Mouse (Mus musculus): ENCODE measurements around the gene Zfp990.
A peak's percentile ranks its signal among the peaks of the same experiment; 100 is the strongest.
"Not testable (repeated sequence)": the region's sequence is repeated elsewhere in the genome, so short reads cannot be mapped to it uniquely, and the experiment has no call there.

The Zfp990 gene

DNA sequence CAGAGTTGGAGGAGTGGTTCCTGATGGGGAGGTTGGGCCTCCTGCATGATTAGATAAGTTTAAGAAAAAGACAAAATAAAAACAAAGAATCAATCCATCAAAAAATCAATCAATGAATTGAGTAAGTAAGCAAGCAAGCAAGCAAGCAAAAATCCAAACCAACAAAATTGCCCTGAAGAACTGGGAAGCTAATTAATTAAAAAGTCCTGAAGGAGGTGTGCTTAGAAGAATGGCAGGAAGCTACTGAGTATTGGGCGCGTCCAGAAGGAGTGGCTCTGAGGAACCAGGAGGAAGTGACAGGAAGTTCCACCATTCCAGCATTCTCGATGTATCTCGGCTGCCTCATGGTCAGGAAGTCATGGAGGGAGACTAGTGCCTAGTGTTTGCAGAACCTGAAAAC is at the start of gene Zfp990:
TSS of gene Zfp990 (plus strand) at position 301 of the 400 bp plus-strand sequence.
- not testable (repeated sequence) for DNase-seq (ENCODE audit: low spot score)

DNA sequence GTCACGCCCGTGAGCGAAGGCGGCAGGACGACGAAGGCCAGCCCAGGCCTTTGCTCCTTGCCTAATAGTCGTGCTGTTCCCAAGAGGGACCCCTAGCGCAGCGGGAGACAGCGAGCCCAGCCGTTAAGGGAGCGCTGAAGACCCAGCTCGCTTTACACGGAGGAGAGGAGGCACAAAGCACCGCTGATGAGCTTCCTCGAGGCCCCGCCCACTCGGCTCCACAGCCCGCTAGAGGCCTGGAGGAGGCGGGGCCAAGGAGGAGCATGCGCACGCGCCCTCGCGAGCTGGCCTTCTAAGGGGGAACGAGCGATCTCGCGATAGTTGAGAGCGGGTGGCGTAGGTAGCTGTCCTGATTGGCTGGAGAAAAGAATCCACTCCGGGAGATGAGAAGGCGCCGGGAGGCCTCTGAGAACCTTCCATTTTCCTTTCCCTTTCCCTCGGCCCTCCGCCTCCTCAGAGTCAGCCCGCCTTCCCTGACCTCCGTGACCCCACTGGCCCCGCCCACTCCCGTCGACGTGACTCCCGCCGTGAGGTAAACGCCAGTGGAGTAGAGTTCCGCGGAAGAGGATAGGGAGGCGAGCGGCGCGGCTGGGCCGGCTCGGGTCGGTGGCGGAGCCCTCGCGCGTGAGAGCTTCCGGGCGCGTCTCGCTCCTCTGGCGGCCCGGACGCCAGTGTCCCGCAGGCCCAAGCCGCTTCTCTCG is 46.9 kb upstream of the Zfp990 start:
- peak; percentile 74 for DNase-seq (ENCODE audit: low spot score)

DNA sequence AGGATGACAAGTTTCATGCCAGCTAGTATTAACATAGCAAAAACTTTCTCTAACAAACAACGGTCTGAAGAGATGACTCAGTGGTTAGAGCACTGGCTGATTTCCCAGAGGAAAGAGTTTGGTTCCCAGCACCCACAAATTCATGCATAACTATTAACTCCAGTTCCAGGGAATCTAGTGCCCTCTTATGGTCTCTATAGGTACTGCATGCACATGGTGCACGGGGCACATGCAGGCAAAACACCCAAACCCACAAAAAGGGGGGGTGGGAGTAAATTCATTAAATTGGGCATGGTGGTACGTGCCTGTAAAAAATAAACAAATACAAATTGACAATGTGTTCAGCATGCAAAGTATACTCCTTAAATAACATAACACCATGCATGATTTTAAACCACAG is 32.4 kb upstream of the Zfp990 start:
- DNase-seq (ENCODE audit: low spot score): no peak

DNA sequence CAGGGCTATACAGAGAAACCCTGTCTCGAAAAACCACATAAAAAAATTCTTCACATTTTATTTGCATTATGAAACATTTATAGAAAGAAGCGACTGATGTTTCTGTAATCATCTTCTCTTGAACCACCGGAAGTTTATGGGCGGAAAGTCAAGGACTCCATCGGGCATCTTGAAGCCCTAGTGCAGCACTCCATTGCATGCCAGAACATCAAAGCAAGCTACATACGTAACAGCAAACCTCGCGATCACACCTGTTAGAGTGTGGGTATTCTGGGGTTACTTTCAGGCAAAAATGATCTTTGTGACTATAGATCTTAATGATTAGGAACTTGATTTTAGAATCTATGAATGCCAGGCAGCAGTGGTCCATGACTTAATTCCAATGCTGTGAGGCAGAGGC is 29.9 kb upstream of the Zfp990 start:
- not testable (repeated sequence) for DNase-seq (ENCODE audit: low spot score)

DNA sequence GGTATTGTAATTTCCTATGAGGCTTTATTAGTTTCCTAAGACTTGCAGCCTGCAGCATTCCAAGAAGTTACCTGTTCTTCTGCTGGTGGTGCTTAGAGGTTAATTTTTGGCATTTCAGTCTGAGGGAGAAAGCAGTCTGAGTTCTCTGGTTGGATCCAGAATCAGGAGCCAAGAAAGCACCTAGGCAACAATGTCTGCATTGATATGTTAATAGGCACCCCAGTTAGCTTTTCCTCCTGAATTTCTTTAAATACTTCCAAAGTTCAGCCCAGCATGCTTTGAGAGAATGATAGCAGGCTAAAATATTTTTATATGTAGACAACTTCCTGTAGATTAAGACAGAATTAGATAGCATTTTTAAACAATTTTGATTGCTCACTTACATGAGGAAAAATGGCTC is 21.2 kb upstream of the Zfp990 start:
- DNase-seq (ENCODE audit: low spot score): no peak

DNA sequence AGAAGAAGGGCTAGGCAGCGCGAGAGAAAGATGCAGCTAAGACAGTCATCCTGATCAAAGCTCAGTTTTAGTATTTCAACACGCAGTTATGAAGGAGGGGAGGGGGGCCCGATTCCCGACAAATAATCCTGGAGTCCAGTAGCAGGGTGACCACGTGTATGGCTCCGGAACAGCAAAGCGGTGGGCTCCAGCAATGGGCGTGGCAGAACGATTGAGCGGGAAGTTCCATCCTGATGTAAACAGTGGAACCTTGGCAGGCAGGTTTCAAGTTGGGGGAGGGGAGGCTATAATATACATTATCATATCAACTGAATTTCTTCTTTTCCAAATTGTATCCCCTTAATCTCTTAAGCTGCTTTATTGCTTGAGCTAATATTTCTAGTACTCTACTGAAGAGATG is 18.4 kb upstream of the Zfp990 start:
- DNase-seq (ENCODE audit: low spot score): no peak

DNA sequence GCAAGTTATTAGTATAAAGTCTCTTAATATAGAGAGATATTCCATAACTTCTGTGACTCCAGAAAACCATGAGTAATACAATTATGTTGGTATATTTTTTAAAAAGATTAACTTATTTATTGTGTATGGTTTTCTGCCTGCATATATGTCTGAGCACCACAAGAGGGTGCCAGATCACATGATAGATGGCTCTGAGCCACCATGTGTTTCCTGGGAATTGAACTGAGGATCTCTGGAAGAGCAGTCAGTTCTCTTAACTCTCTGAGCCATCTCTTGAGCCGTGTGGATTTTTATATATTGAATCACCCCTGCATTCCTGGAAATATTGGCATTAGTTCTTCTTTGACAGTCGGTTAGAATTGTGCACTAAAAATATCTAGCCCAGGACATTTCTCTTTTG is 17.2 kb upstream of the Zfp990 start:
- DNase-seq (ENCODE audit: low spot score): not testable (repeated sequence)

DNA sequence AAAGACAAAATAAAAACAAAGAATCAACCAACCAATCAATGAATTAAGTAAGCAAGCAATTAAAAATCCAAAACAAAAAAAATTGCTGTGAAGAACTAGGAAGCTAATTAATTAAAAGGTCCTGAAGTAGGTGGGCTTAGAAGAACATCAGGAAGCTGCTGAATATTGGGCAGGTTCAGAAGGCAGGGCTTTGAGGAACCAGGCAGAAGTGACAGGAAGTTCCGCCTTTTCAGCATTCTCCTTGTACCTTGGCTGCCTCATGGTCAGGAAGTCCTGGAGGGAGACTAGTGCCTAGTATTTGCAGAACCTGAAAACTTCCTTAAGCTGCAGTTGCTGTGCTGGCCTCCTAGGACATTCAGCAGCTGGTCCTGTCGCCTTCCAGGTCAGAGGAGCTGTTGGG is 4.1 kb downstream of the Zfp990 start:
- not testable (repeated sequence) for DNase-seq (ENCODE audit: low spot score)

GRCm38 (mm10) chr4:145515776-145516565 is 5.4 kb downstream of the Zfp990 start:
- not testable (repeated sequence) for DNase-seq (ENCODE audit: low spot score)

DNA sequence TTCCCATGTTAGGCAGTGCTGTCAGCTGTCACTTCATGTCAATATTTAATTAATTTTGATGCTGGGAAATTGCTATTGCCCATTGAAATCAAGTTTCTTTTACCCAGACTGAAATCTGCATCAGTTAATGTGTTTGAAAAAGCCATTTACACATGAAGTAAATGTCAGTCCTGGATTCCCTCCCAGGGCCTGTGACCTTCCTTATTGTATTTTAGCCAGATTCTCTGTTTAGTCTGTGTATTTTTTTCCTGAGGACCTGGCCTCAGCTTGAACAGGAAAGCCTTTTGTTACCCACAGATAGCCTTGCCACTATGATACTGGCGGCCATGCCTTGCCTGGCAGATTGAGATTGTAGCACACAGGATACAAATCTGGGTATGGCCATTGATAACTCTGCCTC is 6.8 kb downstream of the Zfp990 start:
- DNase-seq (ENCODE audit: low spot score): not testable (repeated sequence)

- DNase-seq (ENCODE audit: low spot score): not testable (repeated sequence)
Observed at GRCm38 (mm10) chr4:145543861-145544260, 33.3 kb downstream of the Zfp990 start.

- DNase-seq (ENCODE audit: low spot score): not testable (repeated sequence)
Observed at GRCm38 (mm10) chr4:145545106-145545505, 34.5 kb downstream of the Zfp990 start.

DNA sequence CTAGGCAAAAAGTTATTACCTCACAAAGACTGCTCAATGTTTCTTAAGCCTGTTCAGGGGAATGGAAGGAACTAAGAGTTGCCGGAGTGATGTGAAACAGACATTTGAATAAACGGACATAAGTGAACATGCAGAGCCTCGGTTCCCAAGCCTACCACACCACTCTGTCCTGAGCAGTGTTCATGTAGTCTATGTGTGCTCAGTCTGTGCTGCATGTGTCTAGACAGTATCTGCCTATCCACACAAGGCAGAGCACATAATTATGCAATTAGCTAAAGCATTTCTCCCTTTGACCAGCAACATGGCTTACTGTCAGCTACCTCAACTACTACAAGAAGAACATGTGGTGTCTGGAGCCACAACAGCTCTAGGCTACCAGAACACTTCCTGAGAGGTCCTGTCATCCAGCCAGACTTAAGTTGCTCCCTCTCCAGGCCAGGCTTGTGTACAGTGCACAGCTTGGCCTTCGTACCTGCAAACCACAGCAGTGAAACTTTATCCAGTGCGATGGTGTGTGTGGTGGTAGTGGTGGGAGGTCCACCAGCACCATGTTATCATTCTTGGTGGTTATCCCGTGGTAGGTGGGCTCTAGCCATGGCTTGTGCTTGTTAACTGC is 35.3 kb downstream of the Zfp990 start:
- not testable (repeated sequence) for DNase-seq (ENCODE audit: low spot score)

GRCm38 (mm10) chr4:145546477-145546876 is 35.9 kb downstream of the Zfp990 start:
- not testable (repeated sequence) for DNase-seq (ENCODE audit: low spot score)

- DNase-seq (ENCODE audit: low spot score): no peak
Observed at GRCm38 (mm10) chr4:145556680-145557079, 46.1 kb downstream of the Zfp990 start.

GRCm38 (mm10) chr4:145559505-145560099 is 49.0 kb downstream of the Zfp990 start:
- DNase-seq (ENCODE audit: low spot score): no peak

GRCm38 (mm10) chr4:145564111-145564821 is 53.7 kb downstream of the Zfp990 start:
- DNase-seq (ENCODE audit: low spot score): no peak

- DNase-seq (ENCODE audit: low spot score): not testable (repeated sequence)
Observed at GRCm38 (mm10) chr4:145570461-145570860, 59.9 kb downstream of the Zfp990 start.

DNA sequence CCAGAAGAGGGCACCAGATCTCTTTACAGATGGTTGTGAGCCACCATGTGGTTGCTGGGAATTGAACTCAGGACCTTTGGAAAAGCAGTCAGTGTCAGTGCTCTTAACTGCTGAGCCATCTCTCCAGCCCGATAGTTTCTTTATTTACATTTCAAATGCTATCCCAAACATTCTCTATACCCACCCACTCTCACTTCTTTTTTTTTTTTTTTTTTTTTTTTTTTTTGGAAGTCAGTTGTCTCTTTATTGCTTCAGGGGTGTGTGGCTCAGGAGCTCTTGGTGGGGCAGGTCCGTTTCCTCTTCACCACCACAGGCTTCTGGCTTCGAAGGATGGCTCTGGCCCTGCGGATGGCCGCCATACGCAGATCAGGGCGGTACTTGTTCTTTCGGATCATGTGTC is 66.1 kb downstream of the Zfp990 start:
- not testable (repeated sequence) for DNase-seq (ENCODE audit: low spot score)

DNA sequence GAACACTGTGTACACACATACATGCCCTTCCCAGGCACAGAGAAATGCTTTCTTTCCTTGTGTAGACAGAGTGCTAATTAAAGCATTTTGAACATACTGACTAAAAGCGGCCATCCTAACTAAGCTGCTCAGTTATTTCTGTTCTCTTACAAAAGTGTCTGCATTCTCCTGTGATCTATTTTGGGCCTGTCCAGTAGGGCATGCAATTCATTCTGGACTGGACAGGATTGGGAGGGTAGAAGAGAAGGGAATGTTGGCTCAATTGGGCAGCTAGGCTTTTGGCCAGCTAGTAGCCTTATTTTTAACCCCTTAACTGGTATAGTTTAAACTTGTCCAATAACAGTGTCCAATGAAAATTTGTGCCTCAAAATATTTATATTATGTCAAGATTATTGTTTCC is 69.8 kb downstream of the Zfp990 start:
- not testable (repeated sequence) for DNase-seq (ENCODE audit: low spot score)

DNA sequence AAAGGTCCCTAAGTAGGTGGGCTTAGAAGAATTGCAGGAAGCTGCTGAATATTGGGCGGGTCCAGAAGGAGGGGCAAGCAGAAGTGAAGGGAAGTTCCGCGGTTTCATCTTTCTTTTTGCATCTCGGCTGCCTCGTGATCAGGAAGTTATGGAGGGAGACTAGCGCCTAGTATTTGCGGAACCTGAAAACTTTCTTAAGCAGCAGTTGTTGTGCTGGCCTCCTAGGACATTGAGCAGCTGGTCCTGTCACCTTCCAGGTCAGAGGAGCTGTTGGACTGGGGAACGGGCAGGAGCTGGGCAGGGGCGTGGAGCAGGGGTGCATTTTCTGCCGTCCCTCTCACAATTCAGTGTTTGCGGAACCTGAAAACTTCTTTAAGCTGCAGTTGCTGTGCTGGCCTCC is 74.5 kb downstream of the Zfp990 start, which contains the start of gene Gm13212:
TSS of gene Gm13212 (plus strand) at position 89 of the 400 bp plus-strand sequence.
- peak; percentile 34 for DNase-seq (ENCODE audit: low spot score)

DNA sequence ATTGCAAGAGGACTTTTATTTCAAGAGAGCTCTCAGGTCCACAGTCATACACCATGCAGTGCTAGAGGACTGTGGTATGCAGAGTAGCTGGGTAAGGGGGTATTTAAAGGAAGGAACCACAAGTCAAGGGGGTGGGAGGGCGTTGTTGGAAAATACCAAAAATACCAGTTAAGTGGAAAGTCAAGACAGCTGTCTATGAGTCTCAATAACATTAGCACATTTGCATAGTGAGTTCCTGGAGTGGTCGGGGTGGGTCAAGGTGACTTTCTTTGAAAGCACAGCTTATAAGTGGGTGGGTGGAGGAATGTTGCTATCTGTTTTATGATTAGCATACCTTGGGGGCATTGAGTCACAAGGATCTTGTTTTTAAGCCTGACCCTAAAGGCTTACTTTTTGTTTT is 75.5 kb downstream of the Zfp990 start:
- not testable (repeated sequence) for DNase-seq (ENCODE audit: low spot score)

Data from yolk sac, embryonic 10.5 days (tissue).